Mouse (Mus musculus): Measurements from ENCODE around the gene Spryd3.

DNA sequence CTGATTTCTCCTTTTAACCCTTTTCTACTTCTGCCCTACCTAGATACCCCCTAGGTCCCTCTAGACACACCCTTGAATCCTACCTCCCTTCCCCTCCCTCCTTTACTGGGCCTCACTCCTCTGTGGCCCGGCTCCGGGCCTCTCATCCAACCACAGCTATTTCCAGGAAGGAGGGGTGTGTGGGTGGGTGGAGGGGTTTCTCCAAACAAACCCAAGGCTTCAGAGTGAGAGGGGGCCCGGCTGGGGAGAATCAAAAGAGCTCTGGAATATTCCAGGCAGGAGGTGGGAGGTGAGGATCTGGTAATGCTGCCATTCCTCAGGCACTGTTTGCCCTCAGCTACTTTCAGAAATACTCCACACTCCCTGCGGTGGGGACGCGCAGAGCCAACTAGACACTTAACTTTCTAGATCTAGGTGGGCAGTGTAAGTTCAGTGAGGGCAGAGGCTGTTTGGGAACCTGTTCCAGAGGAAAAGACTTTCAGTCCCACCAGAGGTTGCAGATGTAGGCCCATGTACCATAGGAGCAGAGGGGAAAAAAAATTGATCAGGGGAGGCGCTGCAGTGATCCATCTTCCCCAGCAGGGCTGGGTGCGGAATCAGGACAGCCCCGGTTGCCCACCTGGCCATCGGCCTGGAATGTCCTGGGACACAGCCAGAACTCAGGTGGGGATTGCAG is 34.9 kb downstream of the Spryd3 start:
- TF ChIP-seq CTCF (IDR thresholded peaks at IDR 0.05; ENCODE audit: low read depth) (no peak), EP300 (IDR thresholded peaks at IDR 0.05; ENCODE audit: low read depth) (no peak)

Measured in liver, postnatal 0 days (tissue).